Mouse (Mus musculus): ENCODE results near the gene Gm21094. TPM values are rescaled to one million over a fixed set of nuclear protein-coding genes. Genes with fewer than 3 reads are reported as not detected.
"Not testable (repeated sequence)": the region's sequence is repeated elsewhere in the genome, so short reads cannot be mapped to it uniquely, and the experiment has no call there.

The Gm21094 gene
- total RNA-seq (2021): not detected in 2 replicates
- long read RNA-seq: 0 reads

- not testable (repeated sequence) for DNase-seq
Measured at GRCm38 (mm10) chrY:32620343-32620742, at the start of gene Gm21094. TSS of gene Gm21094 (minus strand) at chrY:32620443.

Measured in adrenal gland, postnatal 25 days (tissue).